Mouse (Mus musculus) testis, adult 2 months (tissue): ENCODE measurements around the gene Kdm5a.

Experiments
- CTCF ChIP-seq: fragments of 200-500 bp; IDR thresholded peaks from 2 replicates; pipeline ENCODE4 v1.5.1; 2012; ENCODE audit warnings: low read depth, mild to moderate bottlenecking, inconsistent platforms, low read length, moderate library complexity; ENCODE audit not compliant: control insufficient read depth, insufficient read depth, insufficient replicate concordance
- POLR2A ChIP-seq: fragments of 200-500 bp; IDR thresholded peaks from 2 replicates; pipeline ENCODE4 v1.6.1; 2012; ENCODE audit warnings: low read depth, mild to moderate bottlenecking, inconsistent platforms, low read length, moderate library complexity; ENCODE audit not compliant: control insufficient read depth

DNA sequence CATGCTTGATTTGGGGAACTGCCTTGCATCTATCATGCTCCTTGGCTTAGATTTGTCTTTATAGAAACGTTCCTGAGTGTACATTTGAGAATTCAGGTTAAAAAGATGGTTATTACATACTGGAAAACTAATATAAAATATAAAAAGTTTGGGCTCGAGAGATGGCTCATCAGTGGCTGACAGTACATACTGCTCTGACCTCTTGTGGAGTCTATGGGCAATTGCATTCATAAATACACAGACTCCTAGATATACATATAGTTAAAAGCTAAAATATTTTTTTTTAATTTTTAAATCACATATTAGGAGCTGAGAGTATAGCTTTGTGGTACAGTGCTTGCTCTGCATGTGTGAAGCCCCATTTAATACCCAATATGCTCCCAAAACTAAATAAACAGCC is 31.6 kb upstream of the Kdm5a start:
- TF ChIP-seq POLR2A (no peak), CTCF (no peak)
